Mouse (Mus musculus) urinary bladder, adult 2 months (tissue): Measurements from ENCODE around the gene Steap1. TPM values are rescaled to one million over a fixed set of nuclear protein-coding genes. Genes with fewer than 3 reads are reported as not detected.

Source experiments
- DNase-seq: peaks from one replicate; pipeline ENCODE4 v3.0.0; 2022; ENCODE audit warnings: low spot score
- polyA plus RNA-seq: library from polyadenylated mRNA; depleted of rRNA; stranded (reverse); fragments of >200 nt; gene quantifications from 2 replicates; pipeline ENCODE4 v1.2.3, GENCODE M21; 2012; rRNA removed

Gene Steap1
- 1.8 and 1.9 TPM in 2 replicates for polyA plus RNA-seq

- peak; percentile 95 for DNase-seq
Observed at GRCm38 (mm10) chr5:5748866-5749682, at the start of gene Steap1. Gene Steap1, minus strand, starts transcription at chr5:5749326.

- DNase-seq: no peak
Observed at GRCm38 (mm10) chr5:5787106-5787505, 38.0 kb upstream of the Steap1 start.

- DNase-seq: no peak
Observed at GRCm38 (mm10) chr5:5756392-5757019, 7.4 kb upstream of the Steap1 start.

GRCm38 (mm10) chr5:5755039-5755438 lies 5.9 kb upstream of the Steap1 start:
- no peak for DNase-seq

- no peak for DNase-seq
Observed at GRCm38 (mm10) chr5:5749772-5750222, 671 bp upstream of the Steap1 start.

GRCm38 (mm10) chr5:5734445-5734844 lies 14.7 kb downstream of the Steap1 start:
- DNase-seq: no peak

- DNase-seq: no peak
Observed at GRCm38 (mm10) chr5:5732858-5733257, 16.3 kb downstream of the Steap1 start.

GRCm38 (mm10) chr5:5732208-5732607 lies 16.9 kb downstream of the Steap1 start:
- DNase-seq: no peak

GRCm38 (mm10) chr5:5729904-5730303 lies 19.2 kb downstream of the Steap1 start:
- no peak for DNase-seq

- DNase-seq: no peak
Observed at GRCm38 (mm10) chr5:5722217-5722616, 26.9 kb downstream of the Steap1 start.

GRCm38 (mm10) chr5:5711032-5711431 lies 38.1 kb downstream of the Steap1 start:
- DNase-seq: no peak

- DNase-seq: no peak
Observed at GRCm38 (mm10) chr5:5707341-5708278, 41.5 kb downstream of the Steap1 start.

- DNase-seq: no peak
Observed at GRCm38 (mm10) chr5:5705019-5705418, 44.1 kb downstream of the Steap1 start.

GRCm38 (mm10) chr5:5700386-5700785 lies 48.7 kb downstream of the Steap1 start:
- DNase-seq: no peak

GRCm38 (mm10) chr5:5698830-5699229 lies 50.3 kb downstream of the Steap1 start:
- DNase-seq: no peak

GRCm38 (mm10) chr5:5695401-5695942 lies 53.7 kb downstream of the Steap1 start:
- no peak for DNase-seq

GRCm38 (mm10) chr5:5693956-5694653 lies 55.0 kb downstream of the Steap1 start, which contains the start of gene Steap2:
Gene Steap2, minus strand, starts transcription at chr5:5694578.
- DNase-seq: peak; percentile 51

- DNase-seq: no peak
Observed at GRCm38 (mm10) chr5:5693541-5693955, 55.6 kb downstream of the Steap1 start.

- no peak for DNase-seq
Observed at GRCm38 (mm10) chr5:5692167-5692738, 56.9 kb downstream of the Steap1 start.

GRCm38 (mm10) chr5:5688945-5689540 lies 60.1 kb downstream of the Steap1 start:
- DNase-seq: no peak
